Mouse (Mus musculus) 3134 (cell line): Measurements from ENCODE around the gene Tceal8.
"Not testable (repeated sequence)": the region's sequence is repeated elsewhere in the genome, so short reads cannot be mapped to it uniquely, and the experiment has no call there.

ENCODE experiments used
- DNase-seq: peaks from one replicate; pipeline ENCODE4 v3.0.0-alpha.2; 2011; ENCODE audit warnings: low spot score; ENCODE audit not compliant: insufficient read length; ENCODE audit errors: extremely low read depth

Tceal8 gene

GRCm38 (mm10) chrX:136172118-136172551 lies at the start of gene Tceal8:
Tceal8 (minus strand) TSS chrX:136172342.
- DNase-seq: peak; percentile 72

DNA sequence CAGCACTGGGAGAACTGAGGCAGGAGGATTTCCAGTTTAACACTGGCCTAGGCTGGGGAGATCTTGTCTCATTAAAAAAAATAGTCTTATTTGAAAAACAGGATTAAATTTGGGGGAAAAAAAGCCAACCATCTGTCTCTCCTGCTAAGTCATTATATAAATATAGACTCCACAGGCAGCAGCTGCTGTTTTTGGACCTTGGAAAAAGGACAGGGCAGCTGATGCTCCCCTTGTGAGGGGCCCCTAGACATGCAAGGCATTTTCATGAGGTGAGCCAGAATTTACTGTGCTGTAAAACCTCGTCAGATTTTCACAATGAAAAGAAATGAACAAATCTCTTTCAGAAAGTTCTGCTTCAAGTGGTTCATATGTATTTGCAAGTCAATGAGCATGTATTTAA lies 44.2 kb upstream of the Tceal8 start:
- no peak for DNase-seq

GRCm38 (mm10) chrX:136214729-136215677 lies 42.9 kb upstream of the Tceal8 start, which contains the start of the genes Tceal7 and Bex1:
Tceal7 (plus strand) TSS chrX:136214779.
Bex1 (minus strand) TSS chrX:136215513.
- not testable (repeated sequence) for DNase-seq

- no peak for DNase-seq
Measured at GRCm38 (mm10) chrX:136213396-136213795, 41.3 kb upstream of the Tceal8 start.

DNA sequence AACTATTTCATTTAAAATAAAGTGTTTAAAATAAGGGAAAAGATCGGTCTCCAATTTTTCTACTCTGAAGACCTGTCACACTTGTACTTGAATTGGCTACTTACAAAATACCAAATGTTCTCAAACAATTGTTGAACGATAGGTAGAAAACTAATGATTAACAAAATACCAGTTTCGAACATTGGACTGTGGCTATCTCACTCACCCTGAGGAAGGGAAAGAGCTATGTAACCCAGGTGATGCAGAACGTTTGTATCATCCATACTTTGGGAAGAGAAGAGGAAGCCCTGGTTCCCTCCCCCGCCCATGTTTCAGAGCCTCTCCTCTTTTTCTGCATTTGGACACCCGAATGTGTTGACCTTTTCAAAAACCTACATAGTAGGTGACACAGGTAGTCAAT lies 32.3 kb upstream of the Tceal8 start:
- no peak for DNase-seq

DNA sequence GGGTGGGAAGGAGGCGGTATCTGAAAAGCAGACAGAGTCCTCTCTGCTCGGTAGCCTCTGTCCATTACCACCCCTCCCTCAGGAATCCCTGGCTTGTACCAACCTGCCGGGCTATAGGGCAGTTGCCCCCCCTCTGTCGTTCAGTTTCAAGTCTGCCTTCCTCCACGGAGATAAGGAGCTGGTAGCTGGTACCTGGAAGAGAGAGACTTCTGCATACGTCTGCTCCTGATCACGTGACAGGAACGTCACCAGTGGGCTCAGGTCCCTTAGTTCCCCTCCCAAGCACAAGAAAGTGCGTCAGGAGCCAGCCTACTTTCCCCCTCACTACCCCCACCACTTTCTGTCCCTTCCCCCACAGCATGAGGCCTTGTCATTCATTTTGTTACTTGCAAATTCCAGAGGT lies 31.5 kb upstream of the Tceal8 start, which contains the start of gene Tceal5:
Gene Tceal5, minus strand, starts transcription at position 213 of the 403 bp plus-strand sequence.
- no peak for DNase-seq

- DNase-seq: no peak
Measured at GRCm38 (mm10) chrX:136203257-136203656, 31.1 kb upstream of the Tceal8 start.

GRCm38 (mm10) chrX:136196873-136197272 lies 24.7 kb upstream of the Tceal8 start:
- DNase-seq: no peak

DNA sequence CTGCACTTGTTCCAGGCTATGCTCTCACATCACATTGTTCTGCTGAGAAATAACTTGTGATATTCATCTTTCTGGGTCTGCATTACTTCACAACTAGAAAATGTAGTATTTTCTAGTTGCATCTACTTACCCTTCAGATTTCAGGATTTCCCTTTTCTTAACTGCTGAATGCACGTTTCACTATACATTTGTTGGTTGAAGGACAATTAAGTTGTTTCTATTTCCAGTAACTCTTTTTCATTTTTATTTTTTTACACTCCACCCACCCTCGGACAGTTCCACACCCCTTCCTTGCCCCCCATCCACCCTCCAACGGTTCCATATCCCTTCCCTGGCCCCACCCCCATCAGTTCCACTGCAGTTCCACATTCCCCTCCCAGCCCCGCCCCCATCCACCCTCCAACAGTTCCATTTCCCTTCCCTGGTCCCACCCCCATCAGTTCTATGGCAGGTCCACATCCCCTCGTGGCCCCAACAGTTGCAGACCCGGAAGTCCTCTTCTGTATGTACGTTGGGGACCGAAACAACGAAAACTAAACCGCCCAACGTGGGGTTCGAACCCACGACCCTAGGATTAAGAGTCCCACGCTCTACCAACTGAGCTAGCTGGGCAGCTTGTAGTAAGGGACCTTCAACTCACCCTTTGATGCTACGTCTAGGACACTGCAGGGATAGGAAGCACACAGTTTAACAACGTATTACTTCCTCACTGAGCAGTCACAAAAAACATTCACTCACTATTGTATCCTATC lies 23.2 kb upstream of the Tceal8 start:
- no peak for DNase-seq

GRCm38 (mm10) chrX:136183107-136183506 lies 11.0 kb upstream of the Tceal8 start:
- DNase-seq: no peak

DNA sequence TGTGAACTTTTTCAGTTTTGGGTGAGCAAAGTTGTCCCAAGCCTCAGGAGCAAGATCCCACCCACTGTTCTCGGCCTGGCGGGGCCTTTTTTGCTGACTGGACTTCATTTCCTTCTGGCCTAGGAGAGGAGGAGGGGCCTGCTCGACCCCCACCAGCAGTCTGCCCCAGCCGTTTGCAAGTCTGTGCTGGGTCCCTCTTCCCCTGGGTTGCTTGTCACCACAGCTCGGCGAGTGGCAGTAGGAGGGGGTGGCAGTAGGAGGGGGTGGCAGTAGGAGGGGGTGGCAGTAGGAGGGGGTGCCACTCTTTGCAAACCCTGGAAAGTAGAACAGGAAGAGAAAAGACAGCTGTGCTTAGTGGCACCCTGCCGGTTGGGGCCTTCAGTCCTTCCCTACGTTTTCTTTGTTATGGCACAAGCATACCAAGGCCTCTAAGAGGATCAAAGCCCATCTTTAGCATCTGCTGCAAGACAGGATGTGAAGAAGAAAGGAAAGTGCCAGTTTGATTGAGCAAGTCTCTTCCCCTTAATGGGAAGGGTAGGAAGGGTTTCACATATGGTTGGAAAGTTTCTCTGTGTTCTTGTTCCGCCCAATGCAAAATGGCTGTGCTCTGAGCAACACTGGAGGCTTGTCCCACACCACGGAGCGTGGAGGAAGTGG lies 8.9 kb upstream of the Tceal8 start:
- no peak for DNase-seq

GRCm38 (mm10) chrX:136172786-136173185 lies 644 bp upstream of the Tceal8 start:
- no peak for DNase-seq

DNA sequence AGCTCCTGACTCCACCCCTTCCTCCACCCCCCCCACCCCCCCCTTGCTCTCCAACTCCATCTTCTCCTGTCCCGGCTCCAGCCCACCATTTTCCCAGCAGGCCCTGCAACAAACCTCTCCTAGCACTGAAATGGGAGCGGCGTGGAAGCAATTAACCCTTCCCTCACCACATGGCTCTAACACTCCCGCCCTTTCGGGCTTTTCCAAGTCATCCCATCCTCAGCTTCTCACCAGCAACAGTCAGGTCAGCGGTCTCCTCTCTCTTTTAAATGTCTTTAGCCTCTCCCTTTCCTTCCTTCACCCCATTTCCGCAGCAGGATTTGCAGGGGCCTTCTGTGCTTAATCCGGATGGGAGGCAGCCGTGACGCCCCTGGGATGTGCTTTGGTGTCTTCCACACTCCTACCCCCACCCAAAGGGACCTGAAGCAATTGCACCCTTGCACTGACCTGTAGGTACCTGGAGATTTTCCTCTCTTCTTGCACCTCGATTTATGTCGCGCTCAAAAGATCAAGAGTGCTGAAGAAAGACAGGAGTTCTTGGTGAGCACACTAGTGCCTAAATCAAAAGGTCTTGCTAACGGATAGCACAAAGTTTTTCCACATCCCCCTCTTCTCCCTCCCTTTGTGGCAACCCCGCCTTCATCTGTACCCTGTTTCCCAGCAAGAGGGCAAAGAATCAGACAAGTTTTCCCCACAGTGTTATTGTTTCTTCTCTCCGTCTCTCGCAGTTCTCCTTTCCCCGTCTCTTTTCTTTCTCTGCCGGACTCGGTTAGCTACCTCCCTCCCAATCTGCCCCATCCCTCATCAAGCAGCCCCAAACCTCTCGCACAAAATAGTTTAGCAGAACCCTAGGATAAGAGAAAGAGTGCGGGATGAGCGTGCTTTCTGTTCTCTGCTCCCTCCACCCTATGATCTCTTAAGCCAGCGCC lies 689 bp downstream of the Tceal8 start:
- DNase-seq: peak; percentile 51

- no peak for DNase-seq
Measured at GRCm38 (mm10) chrX:136170625-136171024, 1.5 kb downstream of the Tceal8 start.

GRCm38 (mm10) chrX:136144195-136144594 lies 27.9 kb downstream of the Tceal8 start:
- DNase-seq: no peak

GRCm38 (mm10) chrX:136143711-136144110 lies 28.4 kb downstream of the Tceal8 start:
- no peak for DNase-seq

DNA sequence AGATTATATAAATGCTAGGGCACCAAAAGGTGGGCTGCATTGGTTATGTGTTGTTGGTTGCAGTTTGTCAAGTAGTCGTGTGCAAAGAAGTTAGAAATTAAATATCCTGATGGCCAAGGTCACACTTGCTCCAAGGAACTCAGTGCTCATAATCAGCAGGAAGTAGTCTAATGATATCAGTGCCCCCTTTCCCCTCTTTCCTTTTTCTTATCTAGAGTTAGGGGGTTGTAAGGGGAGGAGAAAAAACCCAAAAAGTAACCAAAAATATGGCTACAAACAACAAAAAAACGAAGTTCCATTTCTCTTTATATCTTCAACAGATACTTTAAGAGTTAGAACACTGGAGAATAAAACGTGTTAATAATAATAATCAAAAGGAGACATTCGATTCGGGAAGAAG lies 30.8 kb downstream of the Tceal8 start:
- no peak for DNase-seq

DNA sequence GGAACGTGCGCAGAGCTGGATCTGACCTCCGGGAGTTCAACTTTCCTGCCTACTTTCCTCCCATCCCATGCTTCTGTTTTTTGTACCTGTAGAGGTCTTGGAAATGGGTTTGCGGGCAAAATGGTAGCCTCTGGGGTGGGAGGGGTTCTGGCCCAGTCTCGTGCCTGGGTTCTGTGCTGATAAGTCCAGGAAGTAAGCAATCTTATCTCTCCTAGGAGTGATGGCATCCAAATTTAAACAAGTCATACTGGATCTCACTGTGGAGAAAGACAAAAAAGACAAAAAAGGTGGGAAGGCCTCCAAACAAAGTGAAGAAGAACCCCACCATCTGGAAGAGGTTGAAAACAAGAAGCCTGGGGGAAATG lies 32.5 kb downstream of the Tceal8 start:
- not testable (repeated sequence) for DNase-seq

- not testable (repeated sequence) for DNase-seq
Measured at GRCm38 (mm10) chrX:136138827-136139639, 33.1 kb downstream of the Tceal8 start, which contains the start of gene Bex4. Bex4 (plus strand) TSS chrX:136138996.
